Mouse (Mus musculus): ENCODE measurements at regions not wholly inside any gene's neighbourhood (a gene's known extent, or its start where the extent isn't known, plus 50 kb on each side); places are given as distances from the start of the nearest gene placed in this dataset.

GRCm38 (mm10) chr11:45235476-45236412 lies 616.1 kb upstream of the Clint1 start:
- H3ac ChIP-seq (ENCODE audit: control insufficient read depth, insufficient read length) = no peak overlapping the region
- H3K4me2 ChIP-seq (ENCODE audit: low read depth) = peak overlapping the region; percentile 47
- no peaks in the 10 kb centered on the region for H3K79me2 ChIP-seq (ENCODE audit: control insufficient read depth, insufficient read depth)
- TF ChIP-seq POLR2A (IDR thresholded peaks at IDR 0.05; ENCODE audit: insufficient read length, low read depth) (no peak), MYOG (IDR thresholded peaks at IDR 0.05; ENCODE audit: control insufficient read depth in 1 of 3, insufficient read depth in 1 of 3, insufficient read length in 2 of 3, low read depth in 2 of 3) (no peak), TCF12 (IDR thresholded peaks at IDR 0.05; ENCODE audit: insufficient read depth, poor library complexity, severe bottlenecking) (no peak), CEBPB (IDR thresholded peaks at IDR 0.05; ENCODE audit: insufficient read depth, poor library complexity, severe bottlenecking) (no peak), TCF3 (IDR thresholded peaks at IDR 0.05; ENCODE audit: insufficient read length, low read depth) (no peak), MYOD1 (IDR thresholded peaks at IDR 0.05; ENCODE audit: control insufficient read depth in 1 of 3, insufficient read length in 2 of 3, low read depth in 2 of 3) (no peak), POLR2AphosphoS2 (IDR thresholded peaks at IDR 0.05; ENCODE audit: insufficient read length, low read depth) (no peak), SRF (IDR thresholded peaks at IDR 0.05; ENCODE audit: control insufficient read depth, insufficient read length, low read depth) (no peak)
- no peaks in the 10 kb centered on the region for H3K36me3 ChIP-seq (ENCODE audit: control insufficient read depth, insufficient read depth)
- no peak overlapping the region for H3K4me3 ChIP-seq
- H3K27me3 ChIP-seq (ENCODE audit: control insufficient read depth, insufficient read depth, insufficient read length) = no peaks in the 10 kb centered on the region

- Histone ChIP-seq H3K4me2 (ENCODE audit: low read depth) (no peak overlapping the region), H3K27me3 (ENCODE audit: control insufficient read depth, insufficient read depth, insufficient read length) (no peaks in the 10 kb centered on the region), H3K4me3 (no peak overlapping the region), H3ac (ENCODE audit: control insufficient read depth, insufficient read length) (no peak overlapping the region), H3K36me3 (ENCODE audit: control insufficient read depth, insufficient read depth) (no peaks in the 10 kb centered on the region), H3K79me2 (ENCODE audit: control insufficient read depth, insufficient read depth) (no peaks in the 10 kb centered on the region)
- TF ChIP-seq POLR2A (IDR thresholded peaks at IDR 0.05; ENCODE audit: insufficient read length, low read depth) (no peak), TCF3 (IDR thresholded peaks at IDR 0.05; ENCODE audit: insufficient read length, low read depth) (no peak), USF1 (IDR thresholded peaks at IDR 0.05; ENCODE audit: low read depth) (no peak), REST (IDR thresholded peaks at IDR 0.05; ENCODE audit: insufficient read depth, insufficient read length) (no peak), MYOD1 (IDR thresholded peaks at IDR 0.05; ENCODE audit: control insufficient read depth in 1 of 3, insufficient read length in 2 of 3, low read depth in 2 of 3) (no peak), CEBPB (IDR thresholded peaks at IDR 0.05; ENCODE audit: insufficient read depth, poor library complexity, severe bottlenecking) (no peak), MAX (IDR thresholded peaks at IDR 0.05; ENCODE audit: low read depth) (no peak), SRF (IDR thresholded peaks at IDR 0.05; ENCODE audit: control insufficient read depth, insufficient read length, low read depth) (no peak), E2F4 (IDR thresholded peaks at IDR 0.05; ENCODE audit: insufficient read depth) (no peak)
Observed at GRCm38 (mm10) chr11:45237056-45237455, 614.8 kb upstream of the Clint1 start.

- Histone ChIP-seq H3K4me3 (no peak overlapping the region), H3K36me3 (ENCODE audit: control insufficient read depth, insufficient read depth) (no peaks in the 10 kb centered on the region), H3K4me2 (ENCODE audit: low read depth) (no peak overlapping the region), H3K27me3 (ENCODE audit: control insufficient read depth, insufficient read depth, insufficient read length) (no peaks in the 10 kb centered on the region), H3K79me2 (ENCODE audit: control insufficient read depth, insufficient read depth) (no peaks in the 10 kb centered on the region), H3ac (ENCODE audit: control insufficient read depth, insufficient read length) (no peak overlapping the region)
- TF ChIP-seq E2F4 (IDR thresholded peaks at IDR 0.05; ENCODE audit: insufficient read depth) = no peak
- TF ChIP-seq TCF3 (IDR thresholded peaks at IDR 0.05; ENCODE audit: insufficient read length, low read depth) = no peak
- no peak for TF ChIP-seq POLR2A (IDR thresholded peaks at IDR 0.05; ENCODE audit: insufficient read length, low read depth)
- TF ChIP-seq MAX (IDR thresholded peaks at IDR 0.05; ENCODE audit: low read depth) = no peak
- TF ChIP-seq SRF (IDR thresholded peaks at IDR 0.05; ENCODE audit: control insufficient read depth, insufficient read length, low read depth) = no peak
- no peak for TF ChIP-seq REST (IDR thresholded peaks at IDR 0.05; ENCODE audit: insufficient read depth, insufficient read length)
- no peak for TF ChIP-seq TCF12 (IDR thresholded peaks at IDR 0.05; ENCODE audit: insufficient read depth, poor library complexity, severe bottlenecking)
- TF ChIP-seq MYOD1 (IDR thresholded peaks at IDR 0.05; ENCODE audit: control insufficient read depth in 1 of 3, insufficient read length in 2 of 3, low read depth in 2 of 3) = no peak
- TF ChIP-seq POLR2AphosphoS2 (IDR thresholded peaks at IDR 0.05; ENCODE audit: insufficient read length, low read depth) = no peak
- TF ChIP-seq MYOG (IDR thresholded peaks at IDR 0.05; ENCODE audit: control insufficient read depth in 1 of 3, insufficient read depth in 1 of 3, insufficient read length in 2 of 3, low read depth in 2 of 3) = no peak
- TF ChIP-seq CEBPB (IDR thresholded peaks at IDR 0.05; ENCODE audit: insufficient read depth, poor library complexity, severe bottlenecking) = no peak
- TF ChIP-seq USF1 (IDR thresholded peaks at IDR 0.05; ENCODE audit: low read depth) = no peak
Observed at GRCm38 (mm10) chr11:45239044-45239443, 612.8 kb upstream of the Clint1 start.

- Histone ChIP-seq H3K4me3 (no peak overlapping the region), H3K27me3 (ENCODE audit: control insufficient read depth, insufficient read depth, insufficient read length) (no peaks in the 10 kb centered on the region), H3K36me3 (ENCODE audit: control insufficient read depth, insufficient read depth) (no peaks in the 10 kb centered on the region), H3K4me2 (ENCODE audit: low read depth) (no peak overlapping the region), H3ac (ENCODE audit: control insufficient read depth, insufficient read length) (no peak overlapping the region), H3K79me2 (ENCODE audit: control insufficient read depth, insufficient read depth) (no peaks in the 10 kb centered on the region)
- TF ChIP-seq SRF (IDR thresholded peaks at IDR 0.05; ENCODE audit: control insufficient read depth, insufficient read length, low read depth) (no peak), MYOG (IDR thresholded peaks at IDR 0.05; ENCODE audit: control insufficient read depth in 1 of 3, insufficient read depth in 1 of 3, insufficient read length in 2 of 3, low read depth in 2 of 3) (no peak), MYOD1 (IDR thresholded peaks at IDR 0.05; ENCODE audit: control insufficient read depth in 1 of 3, insufficient read length in 2 of 3, low read depth in 2 of 3) (no peak), USF1 (IDR thresholded peaks at IDR 0.05; ENCODE audit: low read depth) (no peak), TCF3 (IDR thresholded peaks at IDR 0.05; ENCODE audit: insufficient read length, low read depth) (no peak), CEBPB (IDR thresholded peaks at IDR 0.05; ENCODE audit: insufficient read depth, poor library complexity, severe bottlenecking) (no peak), REST (IDR thresholded peaks at IDR 0.05; ENCODE audit: insufficient read depth, insufficient read length) (no peak), E2F4 (IDR thresholded peaks at IDR 0.05; ENCODE audit: insufficient read depth) (no peak), MAX (IDR thresholded peaks at IDR 0.05; ENCODE audit: low read depth) (no peak), POLR2A (IDR thresholded peaks at IDR 0.05; ENCODE audit: insufficient read length, low read depth) (no peak), TCF12 (IDR thresholded peaks at IDR 0.05; ENCODE audit: insufficient read depth, poor library complexity, severe bottlenecking) (no peak)
Observed at GRCm38 (mm10) chr11:45240419-45240818, 611.4 kb upstream of the Clint1 start.
